Mouse (Mus musculus): ENCODE data around the gene Aldh1b1.

Gene Aldh1b1

GRCm38 (mm10) chr4:45785959-45786358, 12.9 kb upstream of the Aldh1b1 start:
- no peak for DNase-seq (ENCODE audit: low spot score in 2 of 2)

GRCm38 (mm10) chr4:45786674-45787073, 12.1 kb upstream of the Aldh1b1 start:
- no peak for DNase-seq (ENCODE audit: low spot score in 2 of 2)

- no peak for DNase-seq (ENCODE audit: low spot score in 2 of 2)
Observed at GRCm38 (mm10) chr4:45788446-45789081, 10.3 kb upstream of the Aldh1b1 start.

GRCm38 (mm10) chr4:45789263-45789958, 9.4 kb upstream of the Aldh1b1 start:
- peak; percentile 17 to 24 for DNase-seq (ENCODE audit: low spot score in 2 of 2)

GRCm38 (mm10) chr4:45790018-45790417, 8.8 kb upstream of the Aldh1b1 start:
- no peak for DNase-seq (ENCODE audit: low spot score in 2 of 2)

GRCm38 (mm10) chr4:45795191-45795811, 3.5 kb upstream of the Aldh1b1 start:
- DNase-seq (ENCODE audit: low spot score in 2 of 2): no peak

GRCm38 (mm10) chr4:45796760-45797159, 2.1 kb upstream of the Aldh1b1 start:
- DNase-seq (ENCODE audit: low spot score in 2 of 2): no peak

GRCm38 (mm10) chr4:45799956-45800537, 1.2 kb downstream of the Aldh1b1 start:
- DNase-seq (ENCODE audit: low spot score in 2 of 2): no peak

GRCm38 (mm10) chr4:45802900-45803299, 4.1 kb downstream of the Aldh1b1 start:
- DNase-seq (ENCODE audit: low spot score in 2 of 2): no peak

GRCm38 (mm10) chr4:45808034-45808433, 9.2 kb downstream of the Aldh1b1 start:
- DNase-seq (ENCODE audit: low spot score in 2 of 2): no peak

- DNase-seq (ENCODE audit: low spot score in 2 of 2): no peak
Observed at GRCm38 (mm10) chr4:45811250-45811649, 12.4 kb downstream of the Aldh1b1 start.

- no peak for DNase-seq (ENCODE audit: low spot score in 2 of 2)
Observed at GRCm38 (mm10) chr4:45815542-45815941, 16.7 kb downstream of the Aldh1b1 start.

GRCm38 (mm10) chr4:45818814-45819207, 20.0 kb downstream of the Aldh1b1 start:
- DNase-seq (ENCODE audit: low spot score in 2 of 2): no peak

- DNase-seq (ENCODE audit: low spot score in 2 of 2): peak; percentile 25 to 28
Observed at GRCm38 (mm10) chr4:45819208-45819931, 20.5 kb downstream of the Aldh1b1 start.

- DNase-seq (ENCODE audit: low spot score in 2 of 2): peak; percentile 32 to 46
Observed at GRCm38 (mm10) chr4:45820074-45820830, 21.4 kb downstream of the Aldh1b1 start.

- no peak for DNase-seq (ENCODE audit: low spot score in 2 of 2)
Observed at GRCm38 (mm10) chr4:45821995-45822394, 23.2 kb downstream of the Aldh1b1 start.

GRCm38 (mm10) chr4:45822781-45823575, 24.2 kb downstream of the Aldh1b1 start:
- no peak for DNase-seq (ENCODE audit: low spot score in 2 of 2)

- DNase-seq (ENCODE audit: low spot score in 2 of 2): no peak
Observed at GRCm38 (mm10) chr4:45824049-45824760, 25.4 kb downstream of the Aldh1b1 start.

GRCm38 (mm10) chr4:45824761-45825556, 26.1 kb downstream of the Aldh1b1 start:
- no peak for DNase-seq (ENCODE audit: low spot score in 2 of 2)

Measured in heart, adult 9 months (tissue).